Mouse (Mus musculus): Measurements from ENCODE around the gene Gm2000.

- TF ChIP-seq E2F4 (IDR thresholded peaks at IDR 0.05; ENCODE audit: insufficient replicate concordance, low read depth, low read length), result no peak
- TF ChIP-seq ZMIZ1 (IDR thresholded peaks at IDR 0.05; ENCODE audit: low read depth, low read length), result no peak
- no peak for TF ChIP-seq NELFE (IDR thresholded peaks at IDR 0.05; ENCODE audit: low read depth, low read length)
- TF ChIP-seq CTCF (conservative IDR thresholded peaks at IDR 0.05 in 1 of 2, IDR thresholded peaks at IDR 0.05 in 1 of 2; ENCODE audit: low read depth in 2 of 2, low read length in 2 of 2), result no peak
- TF ChIP-seq JUND (conservative IDR thresholded peaks at IDR 0.05; ENCODE audit: low read depth, low read length), result no peak
- no peak for TF ChIP-seq MXI1 (IDR thresholded peaks at IDR 0.05; ENCODE audit: low read depth, low read length)
- no peak for TF ChIP-seq EP300 (IDR thresholded peaks at IDR 0.05; ENCODE audit: low read length)
- TF ChIP-seq TBP (conservative IDR thresholded peaks at IDR 0.05; ENCODE audit: low read depth, low read length), result no peak
- TF ChIP-seq POLR2A (IDR thresholded peaks at IDR 0.05; ENCODE audit: low read depth, low read length), result no peak
Observed at GRCm38 (mm10) chr1:156345633-156346032, 20.2 kb upstream of the Gm2000 start.

Data from CH12.LX (cell line).